Comparison of ENCODE assay signal across 8 mouse cellular contexts in the genomic region with DNA sequence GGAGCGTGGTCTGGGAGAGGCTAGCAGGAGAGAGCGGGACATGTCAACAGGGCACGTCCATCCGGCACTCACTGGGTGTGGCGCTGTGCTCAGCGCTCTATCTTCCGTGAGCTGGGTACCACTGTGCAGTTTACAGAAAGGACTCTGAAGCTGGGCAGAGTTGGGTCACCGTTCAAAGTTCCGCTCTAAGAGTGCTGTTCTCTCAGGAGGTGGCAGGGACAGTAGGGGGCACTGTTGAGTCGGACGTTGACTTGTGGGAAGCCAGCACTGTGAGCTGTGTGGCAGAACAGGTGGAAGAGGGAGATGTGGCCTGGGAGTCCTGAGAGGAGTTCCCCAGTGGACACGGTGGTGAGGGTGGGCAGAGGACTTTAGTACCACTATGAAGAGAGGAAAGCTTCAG.
DNase-seq lines count a peak whose midpoint lies in the region.

No protein-coding gene starts in this region.

- no peak overlapping the region for H3K27ac ChIP-seq in midbrain, embryonic 10.5 days (replicated peaks)

- WGBS in midbrain, embryonic 10.5 days = 40% methylated on average over 12 of the region's 12 CpGs

- no peaks in the 10 kb centered on the region for H3K9me3 ChIP-seq in midbrain, embryonic 10.5 days (replicated peaks)

- intact Hi-C loops in left cerebral cortex, postnatal 10 days (cut with DNase I) = loop anchor here (2.0 to 5.0 kb wide), 2 partner anchors 115 to 167 kb away; no protein-coding TSS in a partner anchor

- peak; percentile 71 for DNase-seq in T-cell, adult 2 months (ENCODE audit: low spot score)
- peak; percentile 77 for DNase-seq in cerebellum, adult 9-11 months
- peak; percentile 84 for DNase-seq in gastrocnemius, adult 18-20 months (ENCODE audit: low spot score)
- peak; percentile 86 for DNase-seq in induced T-regulatory cell, adult 2 months (ENCODE audit: low read depth)
- peak; percentile 63 to 86 for DNase-seq in left cerebral cortex, postnatal 10 days (ENCODE audit: extremely low spot score in 1 of 2, low spot score in 2 of 2)
- DNase-seq in midbrain, embryonic 10.5 days (ENCODE audit: low spot score) = peak; percentile 80
- DNase-seq in right cerebral cortex, postnatal 4 days = peak; percentile 92
- DNase-seq in yolk sac, embryonic 10.5 days (ENCODE audit: low spot score) = peak; percentile 58

- no peaks in the 10 kb centered on the region for H3K4me1 ChIP-seq in midbrain, embryonic 10.5 days

- no peak overlapping the region for H3K4me3 ChIP-seq in midbrain, embryonic 10.5 days

- H3K27me3 ChIP-seq in midbrain, embryonic 10.5 days (ENCODE audit: low read depth, poor library complexity, severe bottlenecking) = no peaks in the 10 kb centered on the region

- no peaks in the 10 kb centered on the region; the same call in 1 of the 2 replicates for H3K36me3 ChIP-seq in midbrain, embryonic 10.5 days
